Mouse (Mus musculus) heart, postnatal 36 days (tissue): ENCODE measurements around the gene Pde3b. TPM values are rescaled to one million over a fixed set of nuclear protein-coding genes. Genes with fewer than 3 reads are reported as not detected.
"Not testable (repeated sequence)": the region's sequence is repeated elsewhere in the genome, so short reads cannot be mapped to it uniquely, and the experiment has no call there.

Source experiments
- DNase-seq, 2 experiments: peaks; one replicate each; pipeline ENCODE4 v3.0.0; 2021 to 2022
- intact Hi-C: fragments of 180-260 bp; cut with DNase I; formaldehyde crosslinking; loops from one replicate; pipeline ENCODE4 v1.15.1; 2025
- total RNA-seq, 2 experiments: library from RNA; stranded (reverse); gene quantifications; 2 replicates each; pipeline ENCODE4 v1.2.3; 2021

Pde3b gene
- 1 to 10 TPM; 4.4 to 4.9 TPM for total RNA-seq

- peak in 1 of 2 experiments; percentile 69 for DNase-seq
- intact Hi-C loops = loop anchor here (2.0 to 5.0 kb wide), 2 partner anchors 122 to 138 kb away; partner anchors contain the start of gene Psma1
These were observed at the start of gene Pde3b for GRCm38 (mm10) chr7:114414421-114415335. TSS of gene Pde3b (plus strand) at chr7:114415281.

DNA sequence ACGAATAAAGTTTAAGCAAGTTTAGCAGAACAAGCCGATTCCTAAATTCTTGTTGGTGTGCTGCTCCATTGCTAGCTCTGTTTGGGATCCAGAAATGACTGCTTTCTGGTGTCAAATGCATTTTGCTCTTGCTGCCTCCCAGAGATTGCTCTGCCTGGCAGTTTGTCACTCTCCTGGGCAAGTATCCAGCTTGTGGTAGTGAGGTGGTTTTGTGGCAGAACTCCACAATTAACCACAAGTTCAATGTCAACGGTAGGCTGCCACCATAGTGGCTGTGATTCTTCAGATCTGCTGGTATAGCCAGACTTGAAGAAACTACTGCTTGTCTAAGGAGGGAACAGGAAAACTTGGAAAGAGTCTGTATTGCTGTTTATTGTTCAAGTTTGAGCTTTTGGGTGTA lies 13.0 kb upstream of the Pde3b start:
- intact Hi-C loops = no loop called here
- no peak for DNase-seq

DNA sequence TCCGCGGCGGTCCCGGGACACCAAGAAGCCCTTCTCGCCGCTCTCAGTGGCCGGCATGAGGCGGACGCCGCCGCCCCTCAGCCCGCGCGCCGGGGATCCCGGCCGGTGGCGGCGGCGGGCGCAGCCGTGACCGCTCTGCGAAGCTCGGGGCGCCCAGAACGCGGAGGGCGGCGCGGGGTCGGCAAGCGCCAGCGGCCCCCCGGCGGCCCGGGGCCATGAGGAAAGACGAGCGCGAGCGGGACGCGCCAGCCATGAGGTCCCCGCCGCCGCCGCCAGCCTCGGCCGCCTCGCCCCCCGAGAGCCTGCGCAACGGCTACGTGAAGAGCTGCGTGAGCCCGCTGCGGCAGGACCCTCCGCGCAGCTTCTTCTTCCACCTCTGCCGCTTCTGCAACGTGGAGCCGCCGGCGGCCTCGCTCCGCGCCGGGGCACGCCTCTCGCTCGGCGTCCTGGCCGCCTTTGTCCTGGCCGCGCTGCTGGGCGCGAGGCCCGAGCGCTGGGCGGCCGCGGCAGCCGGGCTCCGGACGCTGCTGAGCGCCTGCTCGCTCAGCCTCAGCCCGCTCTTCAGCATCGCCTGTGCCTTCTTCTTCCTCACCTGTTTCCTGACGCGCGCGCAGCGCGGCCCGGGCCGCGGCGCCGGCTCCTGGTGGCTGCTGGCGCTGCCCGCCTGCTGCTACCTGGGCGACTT lies 397 bp downstream of the Pde3b start:
- intact Hi-C loops = loop anchor here (2.0 to 5.0 kb wide), 2 partner anchors 123 to 139 kb away; partner anchors contain the start of gene Psma1

DNA sequence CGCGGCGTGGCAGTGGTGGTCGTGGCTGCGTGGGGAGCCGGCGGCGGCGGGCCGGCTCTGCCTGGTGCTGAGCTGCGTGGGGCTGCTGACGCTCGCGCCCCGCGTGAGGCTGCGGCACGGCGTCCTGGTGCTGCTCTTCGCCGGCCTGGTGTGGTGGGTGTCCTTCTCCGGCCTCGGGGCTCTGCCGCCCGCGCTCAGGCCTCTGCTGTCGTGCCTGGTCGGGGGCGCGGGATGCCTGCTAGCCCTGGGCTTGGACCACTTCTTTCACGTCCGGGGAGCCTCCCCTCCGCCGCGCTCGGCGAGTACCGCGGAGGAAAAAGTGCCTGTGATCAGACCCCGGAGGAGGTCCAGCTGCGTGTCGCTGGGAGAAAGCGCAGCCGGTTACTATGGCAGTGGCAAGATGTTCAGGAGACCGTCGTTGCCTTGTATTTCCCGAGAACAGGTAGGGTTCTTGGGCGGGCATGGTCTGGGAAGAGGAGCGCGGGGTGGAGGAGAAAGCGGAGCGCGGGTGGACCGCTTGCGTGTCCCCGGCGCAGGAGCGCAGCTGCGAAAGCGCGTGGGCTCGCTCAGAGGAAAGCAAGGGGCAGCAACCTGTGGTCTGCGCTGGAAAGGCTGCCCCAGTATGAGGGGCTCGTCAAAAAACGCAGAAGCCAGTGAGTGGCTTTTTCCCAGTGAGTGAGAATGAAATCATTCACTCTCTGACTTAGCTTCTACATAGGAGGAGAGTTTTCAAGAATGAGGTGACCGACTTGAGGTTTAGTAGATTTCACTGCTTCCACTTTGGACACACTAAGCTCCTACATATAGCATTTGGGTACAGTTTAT lies 1.2 kb downstream of the Pde3b start:
- intact Hi-C loops = loop anchor here (5.0 kb wide), 1 partner anchor 124 kb away; no protein-coding TSS in a partner anchor
- DNase-seq = peak; percentile 33 to 58

More for the DNA sequence above, 397 bp downstream of the Pde3b start:
- peak; percentile 49 to 77 for DNase-seq

- intact Hi-C loops = loop anchor here (5.0 kb wide), 1 partner anchor 127 kb away; no protein-coding TSS in a partner anchor
- not testable (repeated sequence) for DNase-seq
These were observed 4.2 kb downstream of the Pde3b start for GRCm38 (mm10) chr7:114419331-114419730.

GRCm38 (mm10) chr7:114420918-114421317 lies 5.8 kb downstream of the Pde3b start:
- intact Hi-C loops = no loop called here

GRCm38 (mm10) chr7:114422224-114422623 lies 7.1 kb downstream of the Pde3b start:
- intact Hi-C loops = no loop called here
- DNase-seq = no peak

More at GRCm38 (mm10) chr7:114420918-114421317, 5.8 kb downstream of the Pde3b start:
- DNase-seq = no peak

DNA sequence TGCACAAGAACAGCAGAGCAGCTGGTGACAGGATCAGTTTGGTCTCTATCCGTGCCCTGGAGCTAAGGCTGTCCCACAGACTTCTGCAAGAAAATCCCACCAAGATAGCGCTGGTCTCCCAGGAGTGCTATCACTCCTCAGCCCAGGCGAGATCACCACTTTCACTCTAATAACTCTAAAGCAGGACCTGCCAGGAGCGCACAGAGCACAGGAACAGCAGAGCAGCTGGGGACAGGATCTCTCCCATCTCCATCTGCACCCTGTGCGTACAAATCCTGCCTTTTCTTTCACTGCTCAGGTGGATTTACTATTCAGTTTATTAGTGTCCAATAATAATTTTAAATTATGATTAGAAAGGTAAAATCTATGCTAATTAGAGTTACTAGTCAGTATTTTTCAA lies 14.7 kb downstream of the Pde3b start:
- DNase-seq = no peak
- intact Hi-C loops = no loop called here

- intact Hi-C loops = no loop called here
These were observed 16.9 kb downstream of the Pde3b start for GRCm38 (mm10) chr7:114431966-114432365.

GRCm38 (mm10) chr7:114439726-114440125 lies 24.6 kb downstream of the Pde3b start:
- DNase-seq = no peak
- intact Hi-C loops = no loop called here

More at GRCm38 (mm10) chr7:114431966-114432365, 16.9 kb downstream of the Pde3b start:
- no peak for DNase-seq

GRCm38 (mm10) chr7:114440494-114440893 lies 25.4 kb downstream of the Pde3b start:
- DNase-seq = no peak
- intact Hi-C loops = no loop called here

DNA sequence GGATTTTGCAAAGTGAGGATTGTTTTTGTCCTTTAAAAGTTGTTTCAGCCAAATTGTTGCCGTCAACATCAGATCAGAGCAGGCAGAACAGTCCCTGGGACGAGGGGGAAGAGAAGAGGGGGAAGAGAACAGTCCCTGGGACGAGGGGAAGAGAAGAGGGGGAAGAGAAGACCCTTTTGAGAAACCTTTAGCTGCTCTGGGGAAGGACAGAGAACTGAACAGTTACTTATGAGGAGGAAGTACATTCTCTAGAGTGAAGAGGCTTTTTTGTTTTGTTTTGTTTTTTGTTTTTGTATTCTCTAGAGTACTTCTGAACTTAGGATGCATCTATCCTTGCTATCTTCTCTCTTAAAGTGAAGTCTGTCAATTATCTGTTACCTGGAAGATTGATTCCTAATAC lies 37.8 kb downstream of the Pde3b start:
- no peak for DNase-seq
- intact Hi-C loops = no loop called here

- intact Hi-C loops = no loop called here
These were observed 38.4 kb downstream of the Pde3b start for GRCm38 (mm10) chr7:114453300-114453990.

DNA sequence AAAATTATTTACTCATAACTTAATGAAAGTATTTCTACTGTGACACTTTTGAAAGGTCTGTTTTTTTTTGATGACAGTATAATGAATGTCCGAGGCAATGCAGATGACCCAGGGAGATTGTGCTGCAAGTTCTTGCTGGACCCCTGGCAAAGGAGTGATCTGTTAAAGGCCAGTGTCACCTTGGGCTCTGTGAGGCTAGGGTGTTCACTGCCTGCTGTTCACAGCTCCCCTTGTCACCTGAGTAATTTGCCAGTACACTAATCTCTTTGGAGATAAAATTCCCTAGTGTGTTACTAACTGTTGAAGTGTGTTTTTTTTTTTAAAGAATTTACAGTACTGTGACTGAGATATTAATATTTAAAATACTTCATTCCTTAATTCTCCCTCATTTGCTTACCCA lies 39.8 kb downstream of the Pde3b start:
- intact Hi-C loops = no loop called here

More at GRCm38 (mm10) chr7:114453300-114453990, 38.4 kb downstream of the Pde3b start:
- DNase-seq = no peak

DNA sequence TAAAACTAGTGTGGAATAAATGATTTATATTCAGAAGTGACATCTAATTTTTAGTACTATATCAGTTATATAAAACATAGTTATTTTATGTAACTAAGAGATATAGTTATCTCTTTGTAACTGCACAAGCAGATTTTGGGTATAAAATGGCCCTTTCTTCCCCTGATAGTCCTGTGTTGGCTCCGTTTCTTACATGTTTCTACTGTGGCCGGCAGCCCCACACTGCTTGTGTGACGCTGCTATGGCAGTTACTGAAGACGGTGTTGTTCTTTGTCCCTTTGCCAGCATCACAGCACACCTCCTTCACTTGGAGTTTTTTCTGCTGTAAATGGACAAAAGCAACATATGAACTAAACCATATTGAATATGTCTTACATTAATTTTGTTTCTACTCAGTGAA lies 41.8 kb downstream of the Pde3b start:
- intact Hi-C loops = no loop called here
- DNase-seq = no peak

More for the DNA sequence above, 39.8 kb downstream of the Pde3b start:
- DNase-seq = no peak

DNA sequence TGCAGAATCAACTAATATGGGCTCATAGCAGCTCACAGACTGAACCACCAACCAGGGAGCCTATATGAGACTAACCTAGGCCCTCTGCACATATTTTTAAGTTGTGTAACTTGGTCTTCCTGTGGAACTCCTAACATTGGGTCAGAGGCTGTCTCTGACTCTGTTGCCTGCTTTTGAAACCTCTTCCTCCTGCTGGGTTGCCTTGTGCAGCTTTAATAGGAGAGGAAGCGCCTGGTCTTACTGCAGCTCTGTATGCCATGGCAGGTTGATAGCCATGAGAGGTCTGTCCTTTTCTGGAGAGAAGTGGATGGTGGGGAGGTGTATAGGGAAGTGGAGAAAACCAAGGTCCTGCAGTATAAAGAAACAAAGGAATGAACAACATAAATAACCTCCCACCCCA lies 44.8 kb downstream of the Pde3b start:
- intact Hi-C loops = no loop called here
- no peak for DNase-seq

DNA sequence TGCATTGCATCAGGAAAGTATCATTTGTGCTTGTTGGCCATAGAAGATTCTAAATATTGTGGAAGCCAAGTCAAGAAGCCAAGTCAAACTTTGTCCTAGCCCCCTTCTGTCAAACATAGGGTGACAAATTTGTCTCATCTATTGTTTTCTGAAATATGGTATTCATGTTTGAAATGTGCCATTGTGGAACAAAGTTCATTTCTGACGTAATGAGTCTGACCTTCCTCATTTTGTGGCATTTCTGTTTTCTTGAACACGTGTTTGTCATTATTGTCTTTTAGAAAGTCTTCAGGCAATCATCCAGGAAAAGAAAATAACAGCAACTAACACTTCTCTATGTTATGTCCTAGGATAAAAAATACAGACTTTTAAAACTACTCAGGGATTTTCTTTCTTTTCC lies 46.6 kb downstream of the Pde3b start:
- no peak for DNase-seq
- intact Hi-C loops = no loop called here

DNA sequence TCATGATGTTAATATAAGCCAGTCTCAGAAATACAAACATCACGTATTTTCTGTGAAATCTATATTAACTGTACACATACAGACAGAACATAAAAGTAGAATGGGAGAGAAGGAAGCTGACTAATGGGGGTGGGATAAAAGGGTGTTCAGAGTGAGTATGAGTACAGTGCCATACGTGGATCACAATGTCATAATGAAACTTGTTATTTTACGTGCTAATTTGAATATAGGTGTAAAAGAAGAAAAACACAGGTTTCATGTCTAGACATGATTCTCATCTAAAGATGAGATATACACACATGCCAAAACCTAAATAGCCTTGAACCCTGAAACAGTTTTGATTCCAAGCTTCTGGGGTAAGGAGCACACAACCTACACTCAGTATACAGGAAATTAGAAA lies 51.3 kb downstream of the Pde3b start:
- intact Hi-C loops = no loop called here
- DNase-seq = no peak

DNA sequence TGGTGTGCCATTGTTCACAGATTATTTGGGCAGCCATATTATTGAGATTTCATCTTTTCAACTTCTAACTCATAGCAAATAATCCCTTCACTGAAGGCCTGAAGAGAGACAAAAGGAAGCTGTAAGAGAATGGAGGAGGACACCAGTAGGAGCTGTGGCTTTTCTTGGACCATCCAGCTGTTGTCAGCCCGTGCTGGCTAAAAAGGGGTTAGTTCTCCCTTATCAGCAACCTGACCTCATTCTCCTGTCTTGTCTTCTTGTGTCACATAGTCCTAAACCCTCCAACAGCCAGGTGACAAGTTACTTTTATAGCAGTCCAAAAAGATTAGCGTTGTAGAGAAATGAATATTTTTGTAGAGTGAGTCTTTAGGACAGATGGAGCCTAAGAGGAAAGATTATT lies 57.4 kb downstream of the Pde3b start:
- intact Hi-C loops = no loop called here
- no peak for DNase-seq

- intact Hi-C loops = no loop called here
- DNase-seq = no peak
These were observed 59.8 kb downstream of the Pde3b start for GRCm38 (mm10) chr7:114474889-114475288.
